Mouse (Mus musculus): ENCODE data around the gene Hk3.

Gene Hk3

GRCm38 (mm10) chr13:55021194-55021779 is at the start of gene Hk3:
Hk3 (minus strand) TSS chr13:55021385.
- DNase-seq (ENCODE audit: low read depth, low spot score): no peak

DNA sequence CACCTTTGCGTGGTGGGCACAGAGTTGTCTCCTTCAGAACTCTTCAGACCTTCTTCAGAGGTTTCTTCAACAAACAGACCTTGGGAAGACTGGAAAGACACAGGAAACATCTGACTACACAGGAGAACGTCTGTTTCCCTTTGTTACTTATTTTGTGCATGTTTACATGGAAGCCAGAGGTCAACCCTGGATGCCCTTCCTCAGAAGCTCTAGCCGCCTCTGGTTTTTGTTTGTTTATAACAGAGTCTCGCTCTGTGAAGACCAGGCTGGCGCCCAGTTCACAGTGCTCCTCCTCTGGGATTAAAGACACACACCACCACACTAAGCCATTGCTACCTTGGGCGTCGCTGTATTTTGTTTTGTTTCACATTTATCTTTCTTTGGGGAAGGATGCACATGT is 48.5 kb upstream of the Hk3 start:
- no peak for DNase-seq (ENCODE audit: low read depth, low spot score)

- no peak for DNase-seq (ENCODE audit: low read depth, low spot score)
These were observed 42.1 kb upstream of the Hk3 start for GRCm38 (mm10) chr13:55063276-55063675.

GRCm38 (mm10) chr13:55058042-55058441 is 36.9 kb upstream of the Hk3 start:
- peak; percentile 8 for DNase-seq (ENCODE audit: low read depth, low spot score)

GRCm38 (mm10) chr13:55047706-55048105 is 26.5 kb upstream of the Hk3 start:
- DNase-seq (ENCODE audit: low read depth, low spot score): no peak

GRCm38 (mm10) chr13:55040016-55040415 is 18.8 kb upstream of the Hk3 start:
- DNase-seq (ENCODE audit: low read depth, low spot score): no peak

DNA sequence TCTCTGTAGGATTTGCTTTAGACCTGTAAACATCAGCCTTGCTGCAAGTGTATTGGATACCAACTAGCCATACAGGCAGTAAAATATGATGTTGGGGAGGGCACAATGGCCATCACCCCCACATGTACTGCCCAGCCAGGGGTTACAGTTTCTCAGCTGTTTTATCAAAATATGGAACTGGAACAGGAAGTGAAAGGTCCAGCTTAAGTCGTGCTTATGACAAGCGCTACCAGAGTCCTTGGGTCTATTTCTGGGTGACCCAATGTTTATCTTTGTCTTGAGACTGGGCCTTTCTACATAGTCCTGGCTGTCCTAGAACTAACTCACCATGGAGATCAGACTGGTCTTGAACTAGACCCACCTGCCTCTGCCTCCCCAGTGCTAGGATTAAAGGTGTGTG is 3.0 kb upstream of the Hk3 start:
- no peak for DNase-seq (ENCODE audit: low read depth, low spot score)

DNA sequence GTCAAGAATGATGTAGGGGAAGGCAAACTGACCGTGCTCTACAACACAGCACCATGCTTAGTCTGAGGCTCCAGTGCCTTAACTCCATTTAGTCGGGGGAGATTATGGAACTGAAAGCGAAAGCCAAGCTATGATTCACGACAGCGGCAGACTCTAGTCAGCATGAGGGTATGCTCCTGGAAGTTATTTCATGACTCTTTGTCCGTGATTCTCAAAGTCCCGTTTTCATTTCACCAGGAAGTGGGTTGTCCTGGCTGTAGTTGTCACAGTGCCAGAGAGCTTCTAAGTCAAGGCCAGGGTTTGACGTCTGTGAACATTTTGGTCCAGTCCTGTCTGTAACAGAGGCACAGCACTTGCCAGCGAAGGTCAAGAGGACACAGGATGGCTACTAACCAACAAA is 1.5 kb upstream of the Hk3 start:
- DNase-seq (ENCODE audit: low read depth, low spot score): no peak

- no peak for DNase-seq (ENCODE audit: low read depth, low spot score)
These were observed 1.1 kb upstream of the Hk3 start for GRCm38 (mm10) chr13:55022256-55022655.

GRCm38 (mm10) chr13:55020051-55020450 is 1.1 kb downstream of the Hk3 start:
- DNase-seq (ENCODE audit: low read depth, low spot score): no peak

- DNase-seq (ENCODE audit: low read depth, low spot score): no peak
These were observed 2.0 kb downstream of the Hk3 start for GRCm38 (mm10) chr13:55019181-55019580.

GRCm38 (mm10) chr13:55018700-55019099 is 2.5 kb downstream of the Hk3 start:
- DNase-seq (ENCODE audit: low read depth, low spot score): no peak

DNA sequence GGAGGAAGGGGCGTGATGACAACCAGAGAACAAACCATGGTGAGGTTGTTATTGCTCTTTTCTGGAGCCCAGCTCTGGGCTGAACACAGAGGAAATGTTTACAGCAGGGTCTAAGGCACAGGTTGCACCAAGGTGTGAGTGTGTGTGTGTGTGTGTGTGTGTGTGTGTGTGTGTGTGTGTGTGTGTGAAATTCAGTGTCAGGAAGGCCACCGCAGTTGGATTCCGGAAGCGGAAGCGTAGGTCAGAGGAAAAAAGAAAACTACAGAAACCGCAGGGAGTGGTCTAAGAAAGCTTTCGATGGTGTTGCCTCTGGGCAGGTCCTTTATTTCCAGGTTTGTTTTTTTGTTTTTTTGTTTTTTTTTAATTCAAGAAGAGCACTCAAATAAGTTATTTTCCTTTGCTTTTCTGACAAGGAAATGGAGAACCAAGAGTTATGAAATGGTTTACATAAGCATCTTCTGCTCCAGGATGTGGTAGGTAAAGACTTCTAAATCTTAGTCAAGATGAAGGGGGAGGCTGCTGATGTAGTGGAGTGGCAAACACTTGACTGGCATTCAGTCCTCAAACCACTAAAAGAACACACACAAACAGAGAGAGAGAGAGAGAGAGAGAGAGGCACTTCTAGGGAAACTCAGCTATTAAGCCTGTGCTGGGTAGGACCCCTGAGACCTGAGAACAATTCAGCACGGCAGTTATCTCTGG is 3.1 kb downstream of the Hk3 start:
- no peak for DNase-seq (ENCODE audit: low read depth, low spot score)

GRCm38 (mm10) chr13:55017154-55017897 is 3.9 kb downstream of the Hk3 start:
- DNase-seq (ENCODE audit: low read depth, low spot score): no peak

DNA sequence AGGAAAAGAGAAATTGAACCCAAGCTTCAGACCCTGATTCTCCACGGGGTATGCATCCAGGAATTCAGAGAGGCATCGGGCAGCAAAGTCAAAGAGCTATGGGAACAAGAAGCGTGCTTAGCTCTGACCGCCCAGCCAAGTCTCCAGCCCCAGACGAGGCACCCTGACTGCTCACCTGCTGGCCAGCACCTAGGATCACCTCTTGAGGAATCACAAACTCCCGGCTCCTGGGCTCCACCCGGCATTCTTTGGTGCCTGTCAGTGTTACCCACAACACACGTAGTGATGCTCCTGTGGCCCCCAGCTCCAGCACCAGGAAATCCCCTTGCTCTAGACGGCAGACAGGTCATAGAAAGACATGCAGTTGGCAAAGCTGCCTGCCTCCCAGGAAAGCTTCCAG is 6.7 kb downstream of the Hk3 start:
- DNase-seq (ENCODE audit: low read depth, low spot score): no peak

DNA sequence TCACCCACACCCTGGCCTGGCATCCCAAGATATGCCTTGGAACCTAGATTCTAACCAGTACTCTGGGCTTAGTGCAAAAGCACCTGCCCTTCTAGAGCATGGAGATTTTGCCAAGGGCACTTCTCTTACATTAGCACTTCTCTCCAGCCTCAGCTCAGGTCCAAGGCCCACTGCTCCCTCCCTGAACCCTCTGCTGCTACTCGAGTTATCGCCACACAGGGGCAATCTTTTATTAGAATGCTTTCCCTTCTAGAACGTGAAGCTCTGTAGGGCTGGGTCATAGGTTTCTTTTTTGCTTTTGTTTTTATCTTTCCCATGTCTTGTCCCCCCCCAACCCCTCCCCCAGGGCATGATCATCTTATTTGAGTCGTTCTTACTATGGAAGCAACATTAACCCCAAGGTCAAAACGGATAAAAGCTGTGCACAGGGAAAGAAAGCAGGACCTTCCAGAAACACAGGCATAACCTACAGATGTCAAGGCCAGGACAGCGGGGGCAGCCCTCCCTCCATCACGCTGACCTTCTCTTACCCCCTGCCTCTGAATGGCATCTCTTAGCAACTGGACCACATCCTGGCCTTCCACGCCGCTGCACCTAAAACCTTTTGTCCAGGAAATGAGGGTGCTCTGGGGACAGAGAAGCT is 7.4 kb downstream of the Hk3 start:
- DNase-seq (ENCODE audit: low read depth, low spot score): no peak

DNA sequence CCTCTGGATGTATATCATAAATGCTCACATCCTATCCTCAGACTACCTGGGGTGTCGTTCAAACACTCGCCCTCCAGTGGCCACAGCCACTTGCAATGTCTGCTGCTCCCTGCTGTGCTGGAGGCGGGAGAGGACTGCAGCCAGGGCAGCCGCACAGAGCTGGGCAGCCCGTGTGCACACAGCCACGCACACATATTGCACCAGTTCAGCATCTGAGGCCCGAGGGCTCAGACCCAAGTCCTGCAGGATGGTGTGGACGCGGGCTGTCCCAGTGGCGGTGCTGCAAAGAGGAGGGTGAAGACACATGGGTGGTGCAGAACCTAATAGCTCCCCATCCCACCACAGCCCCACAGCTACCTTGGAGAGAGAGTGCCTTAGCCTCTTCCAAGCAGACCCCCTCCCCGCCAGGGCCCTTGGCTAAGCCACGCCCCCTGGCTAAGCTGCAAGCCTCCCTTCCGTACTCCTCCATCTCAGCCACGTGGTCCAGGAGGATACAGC is 9.2 kb downstream of the Hk3 start:
- DNase-seq (ENCODE audit: low read depth, low spot score): no peak

- no peak for DNase-seq (ENCODE audit: low read depth, low spot score)
These were observed 10.1 kb downstream of the Hk3 start for GRCm38 (mm10) chr13:55011103-55011502.

DNA sequence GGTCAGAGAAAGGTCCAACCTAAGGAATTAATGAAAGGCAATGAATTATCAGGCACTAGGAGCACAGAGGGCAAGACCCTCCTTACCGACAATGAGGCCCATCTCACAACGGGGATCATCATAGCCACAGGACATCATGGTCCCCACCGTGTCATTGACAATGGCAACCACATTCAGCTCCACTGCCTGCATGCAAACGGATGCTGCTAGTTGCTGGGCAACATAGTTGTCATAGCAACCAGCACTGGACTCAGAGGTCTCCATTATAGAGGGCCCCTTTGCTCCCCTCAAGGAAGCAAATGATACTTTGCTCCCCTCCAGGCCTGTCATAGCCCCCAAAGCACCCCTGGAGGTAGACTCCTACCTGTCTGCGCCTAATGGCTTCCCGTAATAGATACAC is 12.6 kb downstream of the Hk3 start:
- DNase-seq (ENCODE audit: low read depth, low spot score): no peak

DNA sequence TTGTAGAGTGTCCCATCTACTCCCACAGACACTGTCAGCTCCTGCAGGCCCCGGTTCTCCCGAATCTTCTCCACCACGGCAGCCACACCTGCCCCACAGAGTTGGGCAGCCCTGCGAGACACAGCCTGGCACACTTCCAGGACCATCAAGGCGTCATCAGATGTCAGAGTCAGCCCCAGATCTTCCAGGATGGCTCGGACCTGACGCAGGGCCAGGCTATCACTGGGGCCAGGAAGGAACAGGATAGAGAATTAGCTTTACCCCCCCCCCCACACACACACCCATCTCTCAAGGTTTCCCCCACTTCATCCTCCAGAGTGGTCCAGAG is 14.8 kb downstream of the Hk3 start:
- DNase-seq (ENCODE audit: low read depth, low spot score): no peak

DNA sequence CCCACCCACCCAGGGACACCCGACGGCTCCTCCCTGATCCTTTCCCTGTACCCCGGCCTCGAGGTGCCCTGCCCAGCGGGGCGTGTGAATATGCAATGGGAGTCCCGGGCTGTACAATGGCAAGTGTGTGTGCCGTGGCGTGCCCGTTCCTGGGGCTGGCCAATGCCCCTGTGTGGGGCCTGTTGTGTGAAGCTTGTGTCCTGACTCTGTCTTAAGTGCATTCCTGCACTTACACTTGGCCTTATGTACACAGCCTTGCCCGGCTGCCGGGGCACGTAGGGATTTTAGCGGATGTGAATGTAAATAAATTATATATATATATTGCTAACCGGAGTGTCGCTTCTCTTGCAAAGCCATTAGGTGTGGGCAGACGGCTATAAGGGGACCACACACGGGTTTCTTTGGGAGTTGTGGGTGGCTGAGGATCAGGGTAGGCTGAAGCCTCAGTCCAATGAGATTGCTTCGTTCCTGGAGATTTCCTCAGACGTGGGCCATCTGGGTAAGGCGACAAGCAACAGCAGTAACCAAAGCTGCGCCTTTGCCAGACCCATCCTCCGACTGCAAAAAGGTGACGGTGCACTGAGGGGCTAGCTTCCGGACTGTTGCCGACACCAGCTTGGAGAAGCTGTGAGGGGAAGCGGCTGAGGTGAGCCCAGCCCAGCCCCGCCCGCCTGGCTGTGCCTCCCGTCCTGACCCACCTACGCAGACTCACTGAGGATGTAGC is 15.3 kb downstream of the Hk3 start:
- no peak for DNase-seq (ENCODE audit: low read depth, low spot score)

GRCm38 (mm10) chr13:55004646-55005045 is 16.5 kb downstream of the Hk3 start:
- no peak for DNase-seq (ENCODE audit: low read depth, low spot score)
